Mouse (Mus musculus): ENCODE data around the gene Eif3k.

DNA sequence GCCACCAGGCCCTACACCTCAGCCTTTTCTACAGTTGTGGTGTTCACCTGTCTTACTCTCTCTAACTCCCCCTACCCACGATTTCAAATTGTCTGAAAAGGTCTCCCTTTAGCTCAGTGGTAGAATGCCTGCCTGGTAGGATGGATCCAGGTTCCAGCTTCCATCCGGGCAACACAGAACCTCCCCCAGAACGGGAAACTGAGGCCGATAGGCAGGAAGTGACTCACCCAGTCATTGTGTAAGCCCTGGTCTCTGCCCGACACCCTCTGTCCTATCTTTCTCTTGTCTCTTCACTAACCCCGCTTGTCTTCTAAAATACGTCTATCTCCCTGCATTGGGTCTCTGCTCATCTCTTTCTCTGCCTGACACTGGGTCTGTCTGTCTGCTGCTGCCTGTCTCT is 3.5 kb upstream of the Eif3k start:
- no peak for TF ChIP-seq TAL1 (IDR thresholded peaks at IDR 0.05; ENCODE audit: low read length)
- no peak for TF ChIP-seq GATA1 (IDR thresholded peaks at IDR 0.05; ENCODE audit: low read length)
